Mouse (Mus musculus): ENCODE results near the gene Msantd2.

Gene Msantd2

GRCm38 (mm10) chr9:37540226-37540625 lies 51.1 kb downstream of the Msantd2 start:
- in situ Hi-C loops (cut with MboI; ENCODE audit: unreplicated experiment in 2 of 2): loop anchor here in 1 of 2 experiments (10.0 kb wide), 2 partner anchors 75 kb away; partner anchors contain the start of gene Spa17

DNA sequence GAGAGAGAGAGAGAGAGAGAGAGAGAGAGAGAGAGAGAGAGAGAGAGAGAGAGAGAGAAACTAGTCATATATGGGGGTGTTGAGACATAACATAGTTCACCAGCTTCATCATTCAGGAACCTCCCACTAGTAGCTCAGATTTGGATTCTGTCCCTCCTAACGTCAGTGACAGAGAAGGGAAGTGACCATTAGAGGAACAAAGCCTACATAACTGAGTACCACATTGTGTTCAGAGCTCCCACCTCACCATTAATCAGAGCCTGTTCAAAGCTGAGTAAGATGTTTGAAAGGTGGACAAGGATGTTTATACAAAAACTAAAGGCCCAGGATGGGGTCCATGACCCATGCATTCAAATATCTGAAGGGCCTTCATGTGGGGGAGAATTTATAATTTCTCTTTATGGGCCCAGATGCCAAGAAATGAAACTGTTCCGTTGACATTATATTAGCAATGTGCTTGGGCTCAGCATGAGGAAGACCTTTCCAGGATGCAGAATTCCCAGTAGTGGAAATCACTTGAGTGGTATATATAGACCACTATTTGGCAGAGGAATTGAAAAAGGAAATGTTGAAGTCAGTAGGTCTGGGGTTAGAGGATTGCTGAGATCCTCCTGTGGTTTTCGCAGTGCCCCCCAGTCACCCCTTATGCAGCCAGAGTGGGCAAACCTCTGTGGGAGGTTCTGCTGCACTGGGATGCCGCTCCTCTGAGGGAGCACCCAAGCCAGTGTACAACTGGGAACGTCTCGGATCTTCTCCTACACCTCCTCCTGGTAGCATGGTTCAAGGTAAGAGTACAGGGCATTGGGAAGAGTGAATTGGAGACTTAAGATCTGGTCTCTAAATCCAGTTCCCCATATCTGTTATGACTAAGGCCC lies 51.8 kb downstream of the Msantd2 start:
- in situ Hi-C loops (cut with MboI; ENCODE audit: unreplicated experiment in 2 of 2): loop anchor here in 1 of 2 experiments (10.0 kb wide), 2 partner anchors 74 to 76 kb away; partner anchors contain the start of gene Spa17

DNA sequence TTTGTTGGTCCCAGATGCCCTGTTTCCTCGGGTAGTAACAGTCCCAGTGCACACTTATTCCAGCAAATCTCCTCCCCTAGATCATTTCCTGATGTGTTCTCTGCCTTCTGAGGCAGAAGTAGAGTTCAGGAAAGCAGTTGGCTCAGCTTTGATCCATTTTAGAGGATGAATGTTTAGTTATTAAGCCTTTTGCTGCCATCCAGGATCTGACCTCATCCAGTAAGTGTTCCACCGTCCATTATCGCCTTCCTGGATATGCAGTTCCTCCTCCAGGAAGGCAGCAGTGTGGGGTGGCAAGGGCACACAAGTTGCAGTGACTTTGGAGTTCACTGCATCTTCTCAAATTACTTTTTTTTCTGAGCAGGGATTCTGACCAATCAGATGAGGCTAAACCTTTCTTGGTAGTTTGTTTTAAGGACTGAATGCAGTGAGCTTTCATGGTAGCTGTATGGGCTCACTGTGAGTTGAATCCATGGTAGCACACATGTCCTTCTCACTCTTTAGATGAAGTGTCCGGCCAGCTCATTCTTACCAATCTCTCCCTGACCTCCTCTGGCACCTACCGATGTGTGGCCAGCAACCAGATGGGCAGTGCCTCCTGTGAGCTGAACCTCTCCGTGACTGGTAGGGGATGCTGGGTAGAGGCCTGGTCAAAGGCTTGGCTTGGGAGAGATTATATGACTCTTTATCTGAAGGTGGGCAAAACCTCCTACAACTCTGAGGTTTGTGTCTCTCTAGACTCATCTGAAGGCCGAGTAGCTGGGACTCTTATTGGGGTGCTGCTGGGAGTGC lies 52.9 kb downstream of the Msantd2 start:
- in situ Hi-C loops (cut with MboI; ENCODE audit: unreplicated experiment in 2 of 2): loop anchor here in 1 of 2 experiments (10.0 kb wide), 2 partner anchors 73 to 77 kb away; partner anchors contain the start of gene Spa17

- in situ Hi-C loops (cut with MboI; ENCODE audit: unreplicated experiment in 2 of 2): loop anchor here in 1 of 2 experiments (10.0 kb wide), 2 partner anchors 71 to 79 kb away; partner anchors contain the start of gene Spa17
Observed at GRCm38 (mm10) chr9:37543869-37544440, 54.8 kb downstream of the Msantd2 start.

DNA sequence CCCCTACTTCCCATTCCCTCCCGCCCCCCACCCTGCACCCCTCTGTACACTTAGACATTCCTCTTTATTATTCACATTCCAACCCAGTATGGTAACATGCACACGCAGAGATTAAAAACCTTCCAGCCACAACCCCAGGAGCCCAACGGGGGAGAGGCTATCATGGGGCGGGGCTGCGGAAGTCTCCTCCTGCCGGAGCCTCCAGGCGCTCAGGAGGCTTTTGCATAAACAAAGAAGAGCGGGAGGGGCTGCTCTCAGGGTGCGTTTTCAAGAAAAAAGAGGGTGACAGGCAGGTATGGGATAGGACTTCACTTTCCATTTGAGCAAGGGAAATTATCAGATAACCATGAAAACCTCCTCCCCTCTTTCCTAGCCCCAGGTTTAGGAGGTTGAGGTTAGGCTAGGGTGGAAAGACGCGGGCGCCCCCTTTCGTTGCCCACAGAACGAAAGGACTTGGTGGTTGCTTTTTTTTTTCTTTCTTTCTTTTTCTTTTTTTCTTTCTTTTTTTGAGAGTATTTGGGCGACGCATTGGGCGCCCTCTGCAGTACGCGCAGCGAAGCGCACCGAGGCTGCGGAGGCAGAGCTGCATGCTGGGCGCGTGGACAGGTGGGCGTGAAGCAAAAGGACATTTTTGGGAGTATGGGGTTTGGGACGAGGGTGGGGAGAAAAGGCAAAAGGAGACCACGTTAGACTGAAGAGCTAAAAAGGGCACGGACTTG lies 55.5 kb downstream of the Msantd2 start:
- in situ Hi-C loops (cut with MboI; ENCODE audit: unreplicated experiment in 2 of 2): loop anchor here in 1 of 2 experiments (10.0 kb wide), 2 partner anchors 70 to 80 kb away; partner anchors contain the start of gene Spa17

- in situ Hi-C loops (cut with MboI; ENCODE audit: unreplicated experiment in 2 of 2): loop anchor here in 1 of 2 experiments (10.0 kb wide), 2 partner anchors 70 to 80 kb away; partner anchors contain the start of gene Spa17
Observed at GRCm38 (mm10) chr9:37545166-37545610, 56.1 kb downstream of the Msantd2 start.

DNA sequence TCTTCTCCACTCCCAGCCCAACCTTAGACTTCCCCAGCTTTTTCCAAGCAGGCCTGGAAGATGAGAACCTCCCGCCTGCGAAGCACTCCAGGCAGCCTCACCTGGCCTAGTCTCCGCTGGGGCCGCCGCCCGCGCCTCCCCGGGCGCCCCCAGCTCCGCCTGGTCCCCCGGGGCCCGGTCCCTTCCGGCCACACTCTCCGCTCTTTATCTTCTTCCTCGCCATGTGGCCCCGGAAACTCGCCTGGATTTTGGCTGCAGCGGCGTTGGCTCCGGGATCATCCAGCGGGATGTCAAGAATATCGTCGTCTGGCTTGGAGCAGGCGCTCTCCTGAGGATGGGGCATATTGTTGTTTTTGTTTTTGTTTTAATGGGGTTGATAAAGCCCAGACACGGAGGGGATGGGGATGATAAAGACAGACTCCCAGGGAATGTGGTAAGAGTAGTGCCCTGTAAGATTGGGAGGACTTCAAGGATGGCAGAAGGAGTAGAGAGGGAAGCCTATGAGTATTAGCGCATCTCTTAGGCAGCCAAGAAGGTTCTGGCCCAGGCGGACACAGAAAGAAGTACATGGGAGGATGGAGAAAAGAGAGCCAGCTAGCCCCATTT lies 56.8 kb downstream of the Msantd2 start:
- in situ Hi-C loops (cut with MboI; ENCODE audit: unreplicated experiment in 2 of 2): loop anchor here in 1 of 2 experiments (10.0 kb wide), 2 partner anchors 69 to 81 kb away; partner anchors contain the start of gene Spa17

DNA sequence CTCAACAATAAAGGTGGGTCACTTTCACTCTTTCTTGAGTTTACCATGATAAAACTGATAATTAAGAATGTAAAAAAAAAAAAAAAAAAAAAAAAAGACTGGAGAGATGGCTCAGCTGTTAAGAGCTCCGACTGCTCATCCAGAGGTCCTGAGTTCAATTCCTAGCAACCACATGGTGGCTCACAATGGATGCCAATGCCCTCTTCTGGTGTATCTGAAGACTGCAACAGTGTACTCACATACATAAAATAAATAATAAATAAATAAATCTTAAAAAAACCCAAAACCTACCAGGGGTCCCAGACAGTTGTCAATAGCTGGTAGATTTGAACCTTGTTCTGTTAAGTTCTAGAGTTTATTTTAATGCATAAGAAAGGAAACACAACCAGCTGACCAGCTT lies 57.8 kb downstream of the Msantd2 start:
- in situ Hi-C loops (cut with MboI; ENCODE audit: unreplicated experiment in 2 of 2): loop anchor here in 1 of 2 experiments (10.0 kb wide), 2 partner anchors 68 to 82 kb away; partner anchors contain the start of gene Spa17

GRCm38 (mm10) chr9:37550435-37550834 lies 61.3 kb downstream of the Msantd2 start:
- in situ Hi-C loops (cut with MboI; ENCODE audit: unreplicated experiment in 2 of 2): no loop called here

GRCm38 (mm10) chr9:37551751-37552531 lies 62.8 kb downstream of the Msantd2 start:
- in situ Hi-C loops (cut with MboI; ENCODE audit: unreplicated experiment in 2 of 2): no loop called here

- in situ Hi-C loops (cut with MboI; ENCODE audit: unreplicated experiment in 2 of 2): no loop called here
Observed at GRCm38 (mm10) chr9:37552536-37553293, 63.6 kb downstream of the Msantd2 start, which contains the start of gene Nrgn. TSS of gene Nrgn (minus strand) at chr9:37552904.

GRCm38 (mm10) chr9:37554279-37554678 lies 65.2 kb downstream of the Msantd2 start:
- in situ Hi-C loops (cut with MboI; ENCODE audit: unreplicated experiment in 2 of 2): no loop called here

DNA sequence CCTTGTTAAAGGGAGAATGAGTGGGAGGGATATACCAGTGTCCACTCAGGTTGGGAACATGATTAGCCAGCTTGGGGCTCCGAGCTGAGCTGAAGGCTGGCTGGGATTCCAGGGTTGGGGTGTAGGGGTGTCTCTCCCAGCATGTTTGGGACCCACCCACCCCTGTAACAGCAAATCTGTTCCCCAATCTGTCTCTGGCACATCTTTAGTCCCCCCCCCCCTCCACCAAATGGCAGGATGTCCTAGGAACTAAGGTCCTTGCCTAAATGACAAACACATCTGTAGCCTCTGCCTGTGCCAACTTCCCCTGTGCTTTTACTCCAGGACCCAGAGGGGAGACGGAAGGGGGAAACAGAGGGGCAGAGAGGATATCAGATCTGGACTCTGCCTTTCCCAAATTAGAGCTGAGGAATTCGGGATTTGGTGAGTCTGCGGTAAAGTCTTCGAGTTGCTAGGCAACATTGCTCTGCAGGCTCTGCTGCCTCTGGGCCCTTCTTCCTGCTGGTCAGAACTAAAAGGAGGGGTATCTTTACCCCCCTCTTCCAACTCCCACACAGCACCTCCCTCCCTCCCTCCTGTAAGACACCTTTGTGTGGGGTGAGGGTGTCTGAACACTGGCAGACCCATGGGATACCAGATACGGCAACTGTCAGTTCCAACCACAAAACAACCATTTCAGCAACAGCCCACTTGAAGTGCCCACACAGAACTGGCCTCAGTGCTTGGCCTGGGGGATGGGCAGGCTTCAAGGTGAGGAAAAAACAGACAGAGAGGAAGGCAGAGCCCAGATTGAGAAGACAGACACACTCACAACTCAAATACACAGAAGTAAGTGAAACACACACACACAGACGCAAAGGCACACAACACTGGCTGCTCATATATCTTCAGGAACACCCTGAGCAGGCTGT lies 66.0 kb downstream of the Msantd2 start, which contains the start of gene Siae:
Gene Siae, plus strand, starts transcription at position 861 of the 911 bp plus-strand sequence.
- in situ Hi-C loops (cut with MboI; ENCODE audit: unreplicated experiment in 2 of 2): no loop called here

GRCm38 (mm10) chr9:37556366-37556765 lies 67.2 kb downstream of the Msantd2 start:
- in situ Hi-C loops (cut with MboI; ENCODE audit: unreplicated experiment in 2 of 2): no loop called here

DNA sequence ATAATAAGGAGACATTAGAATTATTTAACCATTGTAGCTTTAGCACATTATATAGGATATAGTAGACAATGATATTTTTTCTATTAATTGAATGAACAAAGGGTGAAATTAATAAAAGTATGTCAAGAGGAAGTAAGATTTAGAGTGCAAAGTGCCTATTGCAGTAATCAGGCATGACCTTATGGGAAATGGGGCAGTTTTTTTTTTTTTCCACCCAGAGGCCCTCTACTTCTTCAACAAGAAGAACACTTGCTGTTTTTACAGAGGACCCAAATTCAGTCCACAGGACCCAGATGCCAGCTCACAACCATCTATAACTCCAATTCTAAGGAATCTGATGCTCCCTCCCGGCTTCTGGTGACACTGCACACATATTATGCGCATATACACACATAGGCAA lies 71.5 kb downstream of the Msantd2 start:
- in situ Hi-C loops (cut with MboI; ENCODE audit: unreplicated experiment in 2 of 2): no loop called here

GRCm38 (mm10) chr9:37563805-37564204 lies 74.7 kb downstream of the Msantd2 start:
- in situ Hi-C loops (cut with MboI; ENCODE audit: unreplicated experiment in 2 of 2): no loop called here

DNA sequence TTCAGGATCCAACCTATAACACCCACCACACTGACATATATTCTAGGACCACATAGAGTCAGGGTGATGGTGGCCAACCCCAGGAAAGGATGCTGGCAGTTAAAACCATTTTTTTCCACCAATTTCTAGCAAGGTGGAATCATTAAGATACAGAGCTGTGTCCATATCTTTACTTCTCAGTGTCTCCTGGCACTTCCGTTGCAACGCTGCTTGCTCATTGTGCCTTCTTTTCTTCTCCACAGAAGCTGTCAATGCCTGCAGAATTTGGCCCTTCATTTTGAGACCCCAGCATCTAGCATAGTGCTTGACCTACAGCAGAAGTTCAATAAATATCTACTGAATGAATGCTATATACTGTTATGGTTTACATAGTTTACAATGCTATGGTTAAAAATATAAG lies 77.9 kb downstream of the Msantd2 start:
- in situ Hi-C loops (cut with MboI; ENCODE audit: unreplicated experiment in 2 of 2): no loop called here

All from v-Abl transformed pro-B cells (cell line).